Mouse (Mus musculus) embryonic facial prominence, embryonic 12.5 days (tissue): ENCODE measurements around the gene Srebf2. TPM values are rescaled to one million over a fixed set of nuclear protein-coding genes. Genes with fewer than 3 reads are reported as not detected.

ENCODE experiments used
- ATAC-seq: fragments of 200-750 bp; cut with Nextera tagmentation; 2 replicates; pipeline ENCODE4 v1.8.0; 2017; ENCODE audit not compliant: insufficient number of reproducible peaks, insufficient read depth, low FRiP score, low TSS enrichment
- H3K27ac ChIP-seq: fragments of 300-500 bp; sonication (generic); 2 replicates; pipeline ENCODE4 v1.5.1; 2016; ENCODE audit warnings: mild to moderate bottlenecking
- H3K27me3 ChIP-seq: fragments of 300-500 bp; sonication (generic); 2 replicates; pipeline ENCODE4 v1.6.1; 2016; ENCODE audit warnings: mild to moderate bottlenecking, moderate library complexity
- H3K36me3 ChIP-seq: fragments of 300-500 bp; sonication (generic); 2 replicates; pipeline ENCODE4 v1.6.1; 2016; ENCODE audit warnings: mild to moderate bottlenecking
- H3K4me1 ChIP-seq: fragments of 300-500 bp; sonication (generic); 2 replicates; pipeline ENCODE4 v1.6.1; 2016
- H3K4me2 ChIP-seq: fragments of 300-500 bp; sonication (generic); replicated peaks from 2 replicates; pipeline ENCODE4 v1.6.1; 2016; ENCODE audit warnings: mild to moderate bottlenecking, moderate library complexity
- H3K4me3 ChIP-seq: fragments of 300-500 bp; sonication (generic); 2 replicates; pipeline ENCODE4 v1.5.1; 2016; ENCODE audit warnings: mild to moderate bottlenecking
- H3K9ac ChIP-seq: fragments of 300-500 bp; sonication (generic); 2 replicates; pipeline ENCODE4 v1.6.1; 2016; ENCODE audit warnings: mild to moderate bottlenecking, moderate library complexity
- H3K9me3 ChIP-seq: fragments of 300-500 bp; sonication (generic); 2 replicates; pipeline ENCODE4 v1.6.1; 2016; ENCODE audit warnings: mild to moderate bottlenecking, moderate library complexity
- WGBS: fragments of 180-500 bp; shearing (Covaris S2); methylation state at CpG from one replicate; pipeline ENCODE4 v1.1.7; 2016; 5-methylcytosine and 5-hydroxymethylcytosine counted together
- polyA plus RNA-seq: library from polyadenylated mRNA; unstranded; fragments of >200 nt; fragmentation: Nextera tagmentation; extraction: Ambion mirVana; gene quantifications from 2 replicates; pipeline ENCODE4 v1.2.1, GENCODE M21; 2016

The Srebf2 gene
- polyA plus RNA-seq, 1 experiment from 2014 or later = 200 TPM

DNA sequence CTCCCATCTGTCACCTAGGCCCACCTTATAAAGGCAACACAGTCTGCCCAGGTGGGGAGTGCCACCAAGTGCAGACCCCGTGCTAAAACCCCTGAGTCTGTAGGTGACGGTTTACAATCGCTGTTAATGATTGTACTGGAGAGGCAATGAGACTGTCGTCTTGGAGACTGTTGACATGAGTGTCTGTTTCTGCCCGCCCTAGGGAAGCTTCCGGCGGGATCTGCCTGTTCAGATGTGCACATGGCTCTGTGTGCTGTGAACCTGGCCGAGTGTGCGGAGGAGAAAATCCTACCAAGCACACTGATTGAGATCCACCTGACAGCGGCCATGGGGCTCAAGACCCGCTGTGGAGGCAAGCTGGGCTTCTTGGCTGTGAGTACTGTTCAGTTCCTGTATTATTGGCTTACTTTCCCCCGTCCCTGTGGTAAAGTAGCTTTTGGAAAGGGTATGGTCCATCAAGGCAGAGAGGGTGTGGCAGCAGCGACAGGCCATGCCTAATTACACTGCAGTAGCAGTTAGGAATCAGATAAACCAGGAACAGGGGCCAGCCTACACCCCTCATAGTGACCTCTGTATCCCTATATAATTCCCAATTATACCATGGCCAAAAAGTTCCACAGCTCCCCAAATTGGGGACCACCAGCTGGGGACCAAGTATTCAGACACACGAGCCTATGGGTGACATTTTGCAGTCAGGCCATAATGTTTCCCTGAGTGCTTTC lies 38.2 kb downstream of the Srebf2 start:
- H3K9ac ChIP-seq = no peak overlapping the region
- 88% methylated on average over 14 of the region's 14 CpGs for WGBS
- no peak overlapping the region for H3K4me3 ChIP-seq
- H3K4me1 ChIP-seq = no peaks in the 10 kb centered on the region
- H3K27ac ChIP-seq = no peak overlapping the region
- H3K4me2 ChIP-seq = no peak overlapping the region
- H3K9me3 ChIP-seq = peaks cover 9% of the 10 kb centered on the region
- no peak for ATAC-seq
- peaks cover 99% of the 10 kb centered on the region for H3K36me3 ChIP-seq
- no peaks in the 10 kb centered on the region for H3K27me3 ChIP-seq

DNA sequence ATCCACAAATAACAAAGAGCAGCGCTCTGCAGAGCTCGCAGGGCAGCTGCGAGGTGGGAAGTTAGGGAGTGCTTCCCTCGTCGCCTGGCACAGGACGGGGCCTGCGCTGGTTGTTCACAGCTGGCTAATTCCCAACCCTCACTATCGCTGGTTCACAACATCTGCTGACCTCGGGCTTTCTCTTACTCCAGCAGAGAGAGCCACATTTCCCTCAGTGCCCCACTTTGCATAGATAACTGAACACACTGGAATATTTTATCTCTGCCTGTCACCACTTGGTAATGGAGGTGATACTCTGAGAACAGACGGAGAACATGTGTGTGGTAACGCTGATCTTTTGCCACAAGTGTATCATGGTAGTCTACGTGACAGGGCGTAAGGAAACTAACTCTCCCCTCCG lies 39.1 kb downstream of the Srebf2 start:
- Histone ChIP-seq H3K4me2 (no peak overlapping the region), H3K36me3 (peaks cover 93% of the 10 kb centered on the region), H3K27me3 (no peaks in the 10 kb centered on the region), H3K9me3 (peaks cover 9% of the 10 kb centered on the region), H3K27ac (no peak overlapping the region), H3K4me3 (no peak overlapping the region), H3K9ac (no peak overlapping the region), H3K4me1 (no peaks in the 10 kb centered on the region)
- no peak for ATAC-seq
- 86% methylated on average over 14 of the region's 14 CpGs for WGBS

DNA sequence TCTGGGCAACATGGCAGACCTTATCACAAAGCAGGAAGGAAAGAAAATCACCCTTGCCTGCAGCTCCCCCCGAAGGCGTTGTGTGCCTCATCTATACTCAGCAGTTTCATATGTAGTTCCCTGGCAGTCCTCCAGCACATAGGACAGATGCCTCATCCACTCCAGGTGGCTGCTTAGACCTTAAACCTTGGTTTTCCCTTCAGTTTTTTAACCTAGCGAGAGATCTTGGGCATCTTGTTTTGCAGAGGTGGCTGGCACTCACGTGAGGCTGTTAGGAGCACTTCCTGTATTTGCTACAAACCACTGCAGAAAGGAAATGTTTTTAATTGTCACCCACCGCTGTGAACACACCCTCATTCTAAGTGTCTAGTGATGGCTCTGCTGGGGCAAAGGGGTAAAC lies 40.0 kb downstream of the Srebf2 start:
- Histone ChIP-seq H3K4me3 (no peak overlapping the region), H3K4me1 (no peaks in the 10 kb centered on the region), H3K27me3 (no peaks in the 10 kb centered on the region), H3K27ac (no peak overlapping the region), H3K36me3 (peaks cover 92% of the 10 kb centered on the region), H3K9me3 (peaks cover 5% of the 10 kb centered on the region), H3K9ac (no peak overlapping the region), H3K4me2 (no peak overlapping the region)
- ATAC-seq = no peak
- 92% methylated on average over 5 of the region's 5 CpGs for WGBS

DNA sequence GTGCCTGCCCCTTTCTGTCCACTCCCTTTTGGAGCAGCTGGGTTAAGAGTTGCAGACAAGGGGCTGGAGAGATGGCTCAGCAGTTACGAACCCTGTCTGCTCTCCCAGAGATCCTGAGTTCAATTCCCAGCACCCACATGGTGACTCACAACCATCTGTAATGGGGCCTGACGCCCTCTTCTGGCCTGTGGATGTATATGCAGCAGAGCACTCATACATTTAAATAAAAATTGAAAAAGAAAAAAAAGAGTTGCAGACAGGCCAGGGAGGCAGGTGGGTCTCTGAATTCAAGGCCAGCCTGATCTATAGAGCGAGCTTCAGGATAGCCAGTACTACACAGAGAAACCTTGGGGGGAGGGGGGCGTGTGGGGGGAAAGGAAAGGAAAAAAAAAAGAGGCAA lies 40.4 kb downstream of the Srebf2 start:
- ATAC-seq = no peak
- 86% methylated on average over 4 of the region's 4 CpGs for WGBS
- H3K9me3 ChIP-seq = 0 out of 2 replicates have a peak, but pooled peaks cover under 1% of the 10 kb centered on the region
- no peaks in the 10 kb centered on the region for H3K4me1 ChIP-seq
- H3K4me2 ChIP-seq = no peak overlapping the region
- no peak overlapping the region for H3K4me3 ChIP-seq
- peaks cover 92% of the 10 kb centered on the region for H3K36me3 ChIP-seq
- H3K27me3 ChIP-seq = no peaks in the 10 kb centered on the region
- H3K9ac ChIP-seq = no peak overlapping the region
- H3K27ac ChIP-seq = no peak overlapping the region

DNA sequence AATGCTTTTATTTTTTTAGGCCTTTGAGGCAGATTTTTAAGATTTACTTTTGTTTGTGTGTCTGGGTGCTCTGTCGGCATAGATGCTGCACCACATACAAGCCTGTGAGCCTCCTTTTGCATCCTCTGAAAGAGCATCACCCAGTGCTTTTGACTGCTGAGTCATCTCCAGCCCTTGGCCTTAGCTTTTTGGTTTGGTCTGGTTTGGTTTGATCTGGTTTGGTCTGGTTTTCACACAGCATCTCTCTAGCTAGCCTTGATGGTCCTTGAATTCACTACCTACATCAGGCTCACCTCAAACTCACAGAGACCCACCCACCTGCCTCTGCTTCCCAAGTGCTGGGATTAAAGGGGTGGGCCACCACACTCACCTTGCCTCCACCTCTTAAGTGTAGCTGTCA lies 40.9 kb downstream of the Srebf2 start:
- no peak for ATAC-seq

DNA sequence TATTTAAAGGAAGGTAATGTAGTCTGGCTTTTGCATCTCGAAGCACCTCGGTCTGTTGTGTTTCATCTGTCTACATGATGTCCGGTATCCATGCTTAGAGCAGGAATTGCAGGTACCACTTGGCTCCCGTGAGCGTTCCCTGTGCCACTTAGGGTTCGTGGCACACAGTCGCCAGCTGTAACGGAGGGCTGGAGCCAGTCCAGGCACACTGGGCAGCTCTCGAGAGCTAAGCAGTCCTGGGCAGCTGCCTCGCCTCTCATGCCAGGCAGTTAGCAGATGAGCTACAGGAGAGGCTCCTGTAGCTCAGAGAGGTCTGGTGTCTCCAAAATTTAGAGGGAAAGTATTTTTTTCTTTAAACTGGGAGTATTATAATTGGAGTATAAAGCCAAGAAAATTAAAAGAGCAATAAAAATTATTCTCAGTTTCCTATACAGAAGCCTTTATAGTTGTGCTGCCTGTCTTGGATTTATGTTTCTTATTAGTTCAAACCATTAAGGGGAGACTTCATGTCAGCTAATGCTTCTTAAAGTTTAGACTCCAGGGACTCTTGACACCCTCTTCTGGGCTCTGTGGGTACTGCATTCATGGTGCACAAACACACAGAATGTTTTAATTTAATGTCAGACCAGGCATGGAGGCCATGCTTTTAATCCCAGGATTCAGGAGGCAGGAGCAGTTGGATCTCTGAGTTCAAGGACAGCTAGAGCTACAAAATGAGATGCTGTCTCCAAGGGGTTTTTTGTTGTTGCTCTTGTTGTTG lies 41.7 kb downstream of the Srebf2 start:
- Histone ChIP-seq H3K4me1 (no peaks in the 10 kb centered on the region), H3K27ac (no peak overlapping the region), H3K4me2 (no peak overlapping the region), H3K4me3 (no peak overlapping the region), H3K36me3 (peaks cover 92% of the 10 kb centered on the region), H3K27me3 (no peaks in the 10 kb centered on the region), H3K9me3 (no peaks in the 10 kb centered on the region), H3K9ac (no peak overlapping the region)
- no peak for ATAC-seq
- 95% methylated on average over 10 of the region's 10 CpGs for WGBS

More for the DNA sequence above, 40.9 kb downstream of the Srebf2 start:
- Histone ChIP-seq H3K36me3 (peaks cover 92% of the 10 kb centered on the region), H3K9me3 (no peaks in the 10 kb centered on the region), H3K4me2 (no peak overlapping the region), H3K27ac (no peak overlapping the region), H3K4me3 (no peak overlapping the region), H3K27me3 (no peaks in the 10 kb centered on the region), H3K4me1 (no peaks in the 10 kb centered on the region), H3K9ac (no peak overlapping the region)
- 74% methylated on average over 1 of the region's 1 CpGs for WGBS

DNA sequence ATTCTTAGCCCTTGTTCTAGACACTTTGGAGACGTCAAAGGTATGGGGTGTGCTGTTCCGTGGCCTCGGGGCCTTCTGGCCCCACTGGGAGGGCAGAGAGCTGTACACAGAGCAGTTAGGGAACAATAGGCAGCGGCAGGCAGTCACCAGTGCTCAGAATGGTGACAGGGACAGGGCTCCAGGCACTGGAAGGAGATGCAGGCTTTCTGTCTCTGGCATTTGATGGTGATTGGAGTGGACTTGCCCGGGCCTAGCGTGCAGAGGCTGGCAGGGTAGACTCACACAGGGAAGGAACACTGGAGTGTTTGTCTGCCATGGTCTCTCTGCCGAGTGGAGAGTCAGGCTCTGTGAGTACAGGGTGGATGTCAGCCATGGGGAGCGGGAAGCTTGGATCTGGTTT lies 45.6 kb downstream of the Srebf2 start:
- H3K4me1 ChIP-seq = no peaks in the 10 kb centered on the region
- 57% methylated on average over 8 of the region's 8 CpGs for WGBS
- no peaks in the 10 kb centered on the region for H3K9me3 ChIP-seq
- no peak overlapping the region for H3K27ac ChIP-seq
- ATAC-seq = no peak
- no peak overlapping the region for H3K4me3 ChIP-seq
- no peaks in the 10 kb centered on the region for H3K27me3 ChIP-seq
- peaks cover 92% of the 10 kb centered on the region for H3K36me3 ChIP-seq
- H3K9ac ChIP-seq = no peak overlapping the region
- H3K4me2 ChIP-seq = no peak overlapping the region

DNA sequence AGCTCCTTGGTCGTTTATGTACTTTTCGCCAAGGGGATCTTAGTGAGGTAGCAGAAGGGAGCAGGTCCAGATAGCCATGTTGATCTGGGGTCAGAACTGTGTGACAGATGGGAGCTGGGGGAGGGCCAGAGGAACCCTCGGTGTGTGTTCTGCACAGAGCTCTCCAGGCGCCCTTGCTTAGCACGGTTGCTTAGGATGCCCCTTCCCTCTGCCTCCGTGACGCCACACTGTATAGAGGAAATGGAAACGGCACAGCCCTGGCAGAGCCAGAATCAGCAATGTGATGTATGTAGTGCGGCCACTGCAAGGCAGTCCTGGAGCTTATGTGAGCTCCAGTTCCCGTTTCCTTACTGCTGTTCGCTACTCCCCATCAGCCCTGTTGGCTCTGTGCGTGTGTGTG lies 49.3 kb downstream of the Srebf2 start:
- H3K9ac ChIP-seq = no peak overlapping the region
- 84% methylated on average over 12 of the region's 12 CpGs for WGBS
- H3K4me3 ChIP-seq = no peak overlapping the region
- no peaks in the 10 kb centered on the region for H3K9me3 ChIP-seq
- no peak overlapping the region for H3K4me2 ChIP-seq
- peaks cover 98% of the 10 kb centered on the region for H3K36me3 ChIP-seq
- no peak overlapping the region for H3K27ac ChIP-seq
- no peaks in the 10 kb centered on the region for H3K27me3 ChIP-seq
- H3K4me1 ChIP-seq = no peaks in the 10 kb centered on the region
- ATAC-seq = no peak

DNA sequence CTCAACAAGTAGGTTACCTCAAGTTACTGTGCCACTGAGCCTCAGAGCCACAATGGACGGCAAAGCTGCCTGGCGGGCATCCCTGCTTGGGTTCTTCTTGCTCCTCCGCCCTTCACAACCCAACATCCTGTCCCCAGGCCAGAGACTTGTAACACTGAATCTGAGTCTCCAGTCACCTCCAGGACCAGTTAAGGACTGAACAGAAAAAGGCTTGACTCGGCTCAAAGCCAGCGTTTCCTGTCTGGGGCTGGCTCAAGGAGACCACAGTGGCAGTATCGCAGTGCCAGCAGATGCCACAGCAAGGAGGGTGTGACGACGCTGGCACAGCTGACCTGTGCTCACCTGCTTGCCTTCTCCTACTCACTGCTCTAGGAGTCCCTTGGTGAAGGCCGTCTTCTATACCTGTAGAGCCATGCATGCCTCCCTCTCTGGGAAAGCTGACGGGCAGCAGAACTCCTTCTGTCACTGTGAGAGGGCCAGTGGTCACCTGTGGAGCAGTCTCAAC lies 50.3 kb downstream of the Srebf2 start:
- Histone ChIP-seq H3K36me3 (peaks cover 98% of the 10 kb centered on the region), H3K27ac (no peak overlapping the region), H3K27me3 (no peaks in the 10 kb centered on the region), H3K4me3 (no peak overlapping the region), H3K9me3 (no peaks in the 10 kb centered on the region), H3K4me2 (no peak overlapping the region), H3K4me1 (no peaks in the 10 kb centered on the region), H3K9ac (no peak overlapping the region)
- ATAC-seq = no peak
- WGBS = 88% methylated on average over 10 of the region's 10 CpGs

DNA sequence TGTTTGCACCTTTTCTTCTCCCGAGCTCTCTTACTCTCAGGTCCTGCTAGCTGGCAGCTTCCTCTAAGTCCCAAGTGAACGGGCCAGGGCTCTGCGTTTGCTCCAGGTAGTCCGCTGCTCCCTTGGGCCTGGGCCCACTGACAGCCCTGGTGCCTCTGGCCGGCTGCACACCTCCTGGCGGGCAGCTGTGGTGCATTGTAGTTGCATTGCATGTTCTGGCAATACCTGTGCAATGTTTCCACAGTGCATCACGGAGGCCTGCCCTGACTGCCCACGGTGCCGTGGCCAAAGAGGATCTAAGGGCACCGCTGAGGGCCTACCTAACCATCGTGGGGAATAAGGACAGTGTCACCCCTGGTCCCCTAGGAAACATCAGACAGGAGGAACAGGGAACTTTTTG lies 51.0 kb downstream of the Srebf2 start:
- 92% methylated on average over 11 of the region's 11 CpGs for WGBS
- Histone ChIP-seq H3K9ac (no peak overlapping the region), H3K4me2 (no peak overlapping the region), H3K27ac (no peak overlapping the region), H3K4me3 (no peak overlapping the region), H3K4me1 (no peaks in the 10 kb centered on the region), H3K27me3 (no peaks in the 10 kb centered on the region), H3K36me3 (peaks cover 98% of the 10 kb centered on the region), H3K9me3 (no peaks in the 10 kb centered on the region)
- ATAC-seq = no peak

DNA sequence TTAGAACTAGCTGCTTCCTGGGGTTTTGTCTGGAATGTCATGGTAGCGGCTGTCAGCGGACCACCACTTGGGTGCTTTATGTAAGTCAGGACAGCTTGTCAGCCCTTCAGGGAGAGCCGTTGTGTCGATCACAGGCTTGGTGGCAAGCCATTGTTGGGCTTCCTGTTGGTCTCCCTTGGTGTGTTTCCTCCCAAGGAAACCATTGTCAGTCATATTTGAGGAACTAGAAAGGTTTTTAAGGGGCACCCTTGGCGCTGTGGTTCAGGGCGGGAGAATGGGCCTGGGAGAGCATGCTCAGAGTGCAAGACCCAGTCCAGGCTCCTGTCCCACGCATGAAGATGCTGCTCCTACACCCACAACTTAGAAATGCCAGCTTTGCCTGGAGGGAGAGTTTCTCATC lies 51.4 kb downstream of the Srebf2 start:
- ATAC-seq = no peak
- no peaks in the 10 kb centered on the region for H3K9me3 ChIP-seq
- H3K4me1 ChIP-seq = no peaks in the 10 kb centered on the region
- 93% methylated on average over 7 of the region's 7 CpGs for WGBS
- no peak overlapping the region for H3K9ac ChIP-seq
- H3K4me2 ChIP-seq = no peak overlapping the region
- H3K36me3 ChIP-seq = peaks cover 98% of the 10 kb centered on the region
- H3K4me3 ChIP-seq = no peak overlapping the region
- H3K27ac ChIP-seq = no peak overlapping the region
- H3K27me3 ChIP-seq = no peaks in the 10 kb centered on the region

DNA sequence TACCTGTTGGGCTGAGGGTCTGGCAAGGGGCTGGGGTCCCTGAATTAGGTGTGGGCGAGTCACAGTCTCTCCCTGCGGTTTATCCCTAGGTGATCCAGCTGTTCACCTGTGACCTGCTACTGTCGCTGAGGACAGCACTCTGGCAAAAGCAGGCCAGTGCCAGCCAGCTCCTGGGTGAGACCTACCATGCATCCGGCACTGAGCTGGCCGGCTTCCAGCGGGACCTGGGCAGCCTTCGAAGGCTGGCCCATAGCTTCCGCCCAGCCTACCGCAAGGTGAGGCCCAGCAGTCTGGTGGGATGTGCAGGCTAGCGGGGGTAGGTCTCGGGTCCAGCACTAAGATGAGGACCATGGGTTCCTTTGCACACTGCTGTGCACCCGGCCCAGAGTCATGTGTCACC lies 52.6 kb downstream of the Srebf2 start:
- H3K4me1 ChIP-seq = no peaks in the 10 kb centered on the region
- peaks cover 98% of the 10 kb centered on the region for H3K36me3 ChIP-seq
- H3K9me3 ChIP-seq = no peaks in the 10 kb centered on the region
- 91% methylated on average over 12 of the region's 12 CpGs for WGBS
- H3K9ac ChIP-seq = no peak overlapping the region
- ATAC-seq = no peak
- no peak overlapping the region for H3K4me2 ChIP-seq
- H3K4me3 ChIP-seq = no peak overlapping the region
- H3K27ac ChIP-seq = no peak overlapping the region
- peaks cover 3% of the 10 kb centered on the region; the same call in 1 of the 2 replicates for H3K27me3 ChIP-seq
